Mouse (Mus musculus): Measurements from ENCODE around the gene Dyrk1a. TPM values are rescaled to one million over a fixed set of nuclear protein-coding genes. Genes with fewer than 3 reads are reported as not detected.

Dyrk1a gene
- polyA plus RNA-seq, 1 experiment from 2014 or later = 7.7 TPM

DNA sequence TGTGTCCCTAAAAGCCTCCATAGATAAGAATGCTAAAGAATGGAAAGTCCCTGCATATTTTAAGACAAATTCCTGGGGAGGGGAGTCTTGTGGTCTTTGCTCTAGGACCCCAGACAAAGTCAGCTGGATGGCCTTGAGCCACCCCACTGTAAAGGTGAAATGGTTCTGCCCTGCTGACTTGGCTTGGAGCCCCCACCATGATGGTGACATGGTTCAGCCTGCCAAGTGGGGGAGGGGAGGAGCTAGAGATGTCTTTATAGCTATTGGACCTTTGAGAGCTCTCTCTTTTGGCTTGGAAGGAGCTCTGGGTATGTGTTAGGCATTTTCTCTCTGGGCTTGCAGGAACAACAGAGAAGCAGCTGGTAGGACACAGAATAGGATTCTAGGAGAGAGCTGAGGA lies 17.9 kb upstream of the Dyrk1a start:
- DNase-seq (ENCODE audit: low spot score) (no peak), ATAC-seq (no peak)
- no peaks in the 10 kb centered on the region for H3K4me1 ChIP-seq (ENCODE audit: insufficient read depth, low read depth, low read length)
- no peak for TF ChIP-seq CTCF (IDR thresholded peaks at IDR 0.05)
- TF ChIP-seq EP300 (IDR thresholded peaks at IDR 0.05) = no peak
- H3K27me3 ChIP-seq (replicated peaks; ENCODE audit: insufficient read depth, low read length) = no peaks in the 10 kb centered on the region
- H3K27ac ChIP-seq (ENCODE audit: low read length) = no peak overlapping the region
- H3K4me3 ChIP-seq (ENCODE audit: low read depth, low read length) = no peak overlapping the region
- no peaks in the 10 kb centered on the region for H3K36me3 ChIP-seq (ENCODE audit: insufficient read depth, low read length)
- no peak overlapping the region for H3K9ac ChIP-seq (replicated peaks; ENCODE audit: low read depth)
- no peaks in the 10 kb centered on the region for H3K9me3 ChIP-seq (ENCODE audit: low read length)
- no peak overlapping the region for H3K4me2 ChIP-seq (replicated peaks; ENCODE audit: low read depth, low read length)

DNA sequence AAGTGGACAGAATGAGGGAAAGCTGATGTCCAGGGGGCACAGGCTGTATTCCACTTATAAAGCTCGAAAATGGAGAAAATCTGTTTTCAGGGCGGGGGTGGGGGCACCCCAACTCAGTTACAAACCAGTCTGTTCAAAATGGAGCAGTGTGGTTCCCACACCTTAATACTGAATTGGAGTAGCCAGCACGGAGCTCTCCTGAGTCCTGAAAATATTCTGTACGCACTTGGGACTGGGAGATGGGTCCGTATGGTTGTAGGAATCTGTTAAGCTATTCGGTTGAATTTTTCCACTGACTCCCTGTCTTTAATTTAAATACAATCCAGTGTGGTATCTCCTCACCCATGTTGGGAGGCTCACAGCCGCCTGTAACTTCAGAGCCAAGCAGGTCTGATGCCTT lies 14.5 kb upstream of the Dyrk1a start:
- TF ChIP-seq EP300 (IDR thresholded peaks at IDR 0.05) (no peak), CTCF (IDR thresholded peaks at IDR 0.05) (no peak)
- no peaks in the 10 kb centered on the region for H3K36me3 ChIP-seq (ENCODE audit: insufficient read depth, low read length)
- H3K4me1 ChIP-seq (ENCODE audit: insufficient read depth, low read depth, low read length) = peaks cover 7% of the 10 kb centered on the region; the same call in 1 of the 2 replicates
- no peak overlapping the region for H3K4me2 ChIP-seq (replicated peaks; ENCODE audit: low read depth, low read length)
- H3K27ac ChIP-seq (ENCODE audit: low read length) = no peak overlapping the region
- no peaks in the 10 kb centered on the region for H3K27me3 ChIP-seq (replicated peaks; ENCODE audit: insufficient read depth, low read length)
- 68% methylated on average over 7 of the region's 7 CpGs for WGBS
- DNase-seq (ENCODE audit: low spot score) (no peak), ATAC-seq (no peak)
- H3K4me3 ChIP-seq (ENCODE audit: low read depth, low read length) = no peak overlapping the region
- H3K9me3 ChIP-seq (ENCODE audit: low read length) = no peaks in the 10 kb centered on the region
- no peak overlapping the region for H3K9ac ChIP-seq (replicated peaks; ENCODE audit: low read depth)

DNA sequence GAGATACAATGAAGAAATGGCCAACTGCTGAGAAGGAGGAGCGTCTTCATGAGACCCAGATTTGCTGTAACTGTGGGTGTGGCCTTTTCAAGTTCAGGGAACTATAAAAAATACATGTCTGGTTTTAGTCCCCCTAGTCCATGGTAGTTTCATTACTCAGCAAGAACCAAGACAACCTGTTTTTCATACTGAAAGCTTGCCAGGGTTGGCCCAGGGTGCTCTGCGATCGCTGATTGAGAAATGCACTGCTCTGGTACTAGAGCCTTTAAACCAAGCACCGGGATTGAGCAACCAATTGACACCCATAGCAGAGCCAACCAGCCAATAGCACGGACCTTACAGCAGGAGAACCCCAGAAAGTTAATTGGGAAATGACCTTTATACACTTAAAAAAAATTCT lies 13.6 kb upstream of the Dyrk1a start:
- Histone ChIP-seq H3K4me3 (ENCODE audit: low read depth, low read length) (no peak overlapping the region), H3K9me3 (ENCODE audit: low read length) (no peaks in the 10 kb centered on the region), H3K4me1 (ENCODE audit: insufficient read depth, low read depth, low read length) (peaks cover 11% of the 10 kb centered on the region; the same call in 1 of the 2 replicates), H3K9ac (replicated peaks; ENCODE audit: low read depth) (no peak overlapping the region), H3K36me3 (ENCODE audit: insufficient read depth, low read length) (no peaks in the 10 kb centered on the region), H3K27me3 (replicated peaks; ENCODE audit: insufficient read depth, low read length) (no peaks in the 10 kb centered on the region), H3K27ac (ENCODE audit: low read length) (no peak overlapping the region), H3K4me2 (replicated peaks; ENCODE audit: low read depth, low read length) (no peak overlapping the region)
- ATAC-seq (peak; percentile 68), DNase-seq (ENCODE audit: low spot score) (peak; percentile 81)
- 63% methylated on average over 5 of the region's 5 CpGs for WGBS
- TF ChIP-seq EP300 (IDR thresholded peaks at IDR 0.05) (no peak), CTCF (IDR thresholded peaks at IDR 0.05) (no peak)

DNA sequence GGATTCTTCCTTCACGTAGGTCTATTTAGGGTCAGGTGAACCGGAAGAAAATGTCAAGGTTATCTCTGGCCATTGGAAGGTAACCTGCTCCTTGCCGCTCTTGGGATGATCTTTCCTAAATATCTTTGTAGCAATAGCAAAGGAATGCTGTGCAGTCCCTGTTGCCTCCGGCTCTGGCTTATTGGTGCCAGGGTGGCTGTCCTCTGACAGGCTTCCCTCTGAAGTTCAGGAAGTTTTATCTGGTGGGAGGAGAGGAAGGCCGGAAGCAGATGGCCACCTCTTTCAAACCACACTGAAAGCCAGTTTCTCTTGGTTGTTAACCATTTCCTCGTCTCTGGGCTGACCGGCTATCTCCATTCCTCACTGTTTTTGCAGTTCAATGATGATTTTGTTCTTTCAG lies 10.5 kb upstream of the Dyrk1a start:
- Histone ChIP-seq H3K4me1 (ENCODE audit: insufficient read depth, low read depth, low read length) (peaks cover 11% of the 10 kb centered on the region; the same call in 1 of the 2 replicates), H3K27me3 (replicated peaks; ENCODE audit: insufficient read depth, low read length) (no peaks in the 10 kb centered on the region), H3K9ac (replicated peaks; ENCODE audit: low read depth) (no peak overlapping the region), H3K4me2 (replicated peaks; ENCODE audit: low read depth, low read length) (peak overlapping the region; percentile 34), H3K9me3 (ENCODE audit: low read length) (no peaks in the 10 kb centered on the region), H3K36me3 (ENCODE audit: insufficient read depth, low read length) (no peaks in the 10 kb centered on the region), H3K27ac (ENCODE audit: low read length) (peak overlapping the region; percentile 45), H3K4me3 (ENCODE audit: low read depth, low read length) (no peak overlapping the region)
- TF ChIP-seq EP300 (IDR thresholded peaks at IDR 0.05) (0 out of 2 replicates have a peak, but pooled peaks have one; percentile 25), CTCF (IDR thresholded peaks at IDR 0.05) (no peak)
- peak; percentile 30; the same call in 1 of the 2 replicates for ATAC-seq
- WGBS = 17% methylated on average over 7 of the region's 7 CpGs
- DNase-seq (ENCODE audit: low spot score) = peak; percentile 48

DNA sequence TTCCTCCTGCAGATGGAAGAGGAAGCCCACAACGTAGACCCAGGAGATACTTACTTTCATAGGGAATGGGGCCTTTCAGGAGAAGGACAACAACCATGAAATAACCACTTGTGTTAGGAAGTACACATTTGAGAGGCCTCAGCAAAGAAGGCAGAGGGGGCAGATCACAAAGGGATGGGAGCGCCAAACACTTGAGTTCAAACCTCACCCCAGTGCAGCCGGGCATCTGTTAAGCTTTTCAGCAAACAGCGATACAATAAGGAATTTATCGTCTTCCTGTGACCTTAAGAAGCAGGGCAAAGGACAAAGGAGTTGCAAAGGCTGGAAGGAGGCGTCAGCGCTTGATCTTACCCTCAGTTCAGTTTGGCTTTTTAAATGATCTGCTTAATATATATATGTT lies 10.0 kb upstream of the Dyrk1a start:
- no peak overlapping the region for H3K4me3 ChIP-seq (ENCODE audit: low read depth, low read length)

DNA sequence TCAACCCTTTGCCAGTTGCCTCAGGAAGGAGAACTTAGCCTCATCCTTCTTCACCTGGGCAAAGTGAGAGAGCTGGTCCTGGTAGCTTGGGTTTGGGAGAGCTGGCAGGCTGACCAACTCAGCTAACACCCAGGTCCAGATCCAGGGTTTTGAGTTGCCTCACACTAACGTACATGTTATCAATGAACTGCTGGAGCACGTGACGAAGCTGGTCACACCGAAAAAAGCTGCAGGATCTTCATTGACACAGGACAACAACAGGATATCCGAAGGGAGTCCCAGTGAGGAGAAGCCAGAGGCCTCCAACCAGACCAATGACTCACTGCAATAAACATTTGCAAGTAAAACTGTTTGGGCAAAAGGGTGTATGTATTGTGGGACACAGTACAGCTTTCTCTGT lies 9.2 kb upstream of the Dyrk1a start:
- TF ChIP-seq EP300 (IDR thresholded peaks at IDR 0.05) (peak; percentile 54), CTCF (IDR thresholded peaks at IDR 0.05) (no peak)
- no peak overlapping the region for H3K4me2 ChIP-seq (replicated peaks; ENCODE audit: low read depth, low read length)
- H3K36me3 ChIP-seq (ENCODE audit: insufficient read depth, low read length) = no peaks in the 10 kb centered on the region
- ATAC-seq (peak; percentile 57), DNase-seq (ENCODE audit: low spot score) (peak; percentile 60)
- no peak overlapping the region for H3K9ac ChIP-seq (replicated peaks; ENCODE audit: low read depth)
- no peaks in the 10 kb centered on the region for H3K9me3 ChIP-seq (ENCODE audit: low read length)
- peaks cover 11% of the 10 kb centered on the region; the same call in 1 of the 2 replicates for H3K4me1 ChIP-seq (ENCODE audit: insufficient read depth, low read depth, low read length)
- no peak overlapping the region for H3K4me3 ChIP-seq (ENCODE audit: low read depth, low read length)
- peak overlapping the region; percentile 68 for H3K27ac ChIP-seq (ENCODE audit: low read length)
- no peaks in the 10 kb centered on the region for H3K27me3 ChIP-seq (replicated peaks; ENCODE audit: insufficient read depth, low read length)
- WGBS = 55% methylated on average over 5 of the region's 5 CpGs

More for the DNA sequence above, 10.0 kb upstream of the Dyrk1a start:
- Histone ChIP-seq H3K36me3 (ENCODE audit: insufficient read depth, low read length) (no peaks in the 10 kb centered on the region), H3K4me1 (ENCODE audit: insufficient read depth, low read depth, low read length) (peaks cover 11% of the 10 kb centered on the region; the same call in 1 of the 2 replicates), H3K27me3 (replicated peaks; ENCODE audit: insufficient read depth, low read length) (no peaks in the 10 kb centered on the region), H3K27ac (ENCODE audit: low read length) (peak overlapping the region; percentile 68), H3K9me3 (ENCODE audit: low read length) (no peaks in the 10 kb centered on the region), H3K9ac (replicated peaks; ENCODE audit: low read depth) (no peak overlapping the region), H3K4me2 (replicated peaks; ENCODE audit: low read depth, low read length) (no peak overlapping the region; the same call in 1 of the 2 replicates)
- ATAC-seq (no peak), DNase-seq (ENCODE audit: low spot score) (no peak)
- 35% methylated on average over 7 of the region's 7 CpGs for whole genome bisulfite sequencing
- TF ChIP-seq CTCF (IDR thresholded peaks at IDR 0.05) = no peak
- TF ChIP-seq EP300 (IDR thresholded peaks at IDR 0.05) = no peak

DNA sequence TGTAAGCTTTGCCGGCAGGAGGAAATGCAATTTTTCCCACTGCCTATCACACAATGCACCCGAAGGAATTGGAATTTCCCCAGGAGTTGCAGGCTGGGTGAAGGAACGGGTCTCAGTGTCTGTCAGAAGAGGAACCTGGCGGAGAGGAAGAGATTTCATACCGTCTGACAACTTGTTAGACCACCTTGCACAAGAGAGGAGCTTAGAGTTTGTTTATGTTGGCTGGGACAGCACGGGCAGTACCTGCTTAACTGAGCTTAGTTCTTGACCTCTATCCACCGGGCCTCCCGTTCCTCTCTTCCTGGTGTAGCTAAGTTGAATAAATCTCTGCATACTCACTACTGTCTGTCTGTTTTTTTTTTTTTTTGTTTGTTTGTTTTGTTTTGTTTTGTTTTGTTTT lies 3.7 kb upstream of the Dyrk1a start:
- Histone ChIP-seq H3K4me1 (ENCODE audit: insufficient read depth, low read depth, low read length) (peaks cover 3% of the 10 kb centered on the region; the same call in 1 of the 2 replicates), H3K4me3 (ENCODE audit: low read depth, low read length) (no peak overlapping the region), H3K36me3 (ENCODE audit: insufficient read depth, low read length) (no peaks in the 10 kb centered on the region), H3K27me3 (replicated peaks; ENCODE audit: insufficient read depth, low read length) (no peaks in the 10 kb centered on the region), H3K9ac (replicated peaks; ENCODE audit: low read depth) (no peak overlapping the region), H3K9me3 (ENCODE audit: low read length) (no peaks in the 10 kb centered on the region), H3K27ac (ENCODE audit: low read length) (no peak overlapping the region), H3K4me2 (replicated peaks; ENCODE audit: low read depth, low read length) (no peak overlapping the region)
- WGBS = 11% methylated on average over 8 of the region's 8 CpGs
- ATAC-seq (no peak), DNase-seq (ENCODE audit: low spot score) (peak; percentile 41)
- TF ChIP-seq EP300 (IDR thresholded peaks at IDR 0.05) = no peak
- TF ChIP-seq CTCF (IDR thresholded peaks at IDR 0.05) = no peak

Measured in lung, postnatal 0 days (tissue).